Mouse (Mus musculus) lung, postnatal 25 days (tissue): ENCODE results near the gene Gm9887.

Experiments used
- DNase-seq: peaks from one replicate; pipeline ENCODE4 v3.0.0; 2022; ENCODE audit warnings: low spot score

Gm9887 gene

GRCm38 (mm10) chr12:69360655-69360996 is 11.6 kb downstream of the Gm9887 start:
- DNase-seq, result peak; percentile 83

GRCm38 (mm10) chr12:69357300-69357646 is 15.0 kb downstream of the Gm9887 start:
- DNase-seq, result no peak

GRCm38 (mm10) chr12:69356546-69357299 is 15.5 kb downstream of the Gm9887 start, which contains the start of gene Nemf:
TSS of gene Nemf (minus strand) at chr12:69357165.
- peak; percentile 90 for DNase-seq

GRCm38 (mm10) chr12:69351685-69352084 is 20.6 kb downstream of the Gm9887 start:
- DNase-seq, result no peak

- no peak for DNase-seq
Observed at GRCm38 (mm10) chr12:69349928-69350327, 22.3 kb downstream of the Gm9887 start.

- peak; percentile 42 for DNase-seq
Observed at GRCm38 (mm10) chr12:69333547-69333946, 38.7 kb downstream of the Gm9887 start.

GRCm38 (mm10) chr12:69332147-69332546 is 40.1 kb downstream of the Gm9887 start:
- DNase-seq, result peak; percentile 2

GRCm38 (mm10) chr12:69331187-69331586 is 41.1 kb downstream of the Gm9887 start:
- peak; percentile 59 for DNase-seq
